Mouse (Mus musculus): Measurements from ENCODE around the gene Tie1. TPM values are rescaled to one million over a fixed set of nuclear protein-coding genes. Genes with fewer than 3 reads are reported as not detected.

Gene Tie1
- polyA plus RNA-seq (2015; fragmentation: Nextera tagmentation; extraction: Ambion mirVana) = 12.3 and 14.0 TPM in 2 replicates

- H3K36me3 ChIP-seq = no peaks in the 10 kb centered on the region
- 83% methylated on average over 7 of the region's 8 CpGs for WGBS
- no peaks in the 10 kb centered on the region for H3K27me3 ChIP-seq
- H3K9me3 ChIP-seq = no peaks in the 10 kb centered on the region
- H3K4me2 ChIP-seq (replicated peaks) = no peak within 1 kb of the TSS
- ATAC-seq (replicated peaks) = no peak
- no peak within 1 kb of the TSS for H3K9ac ChIP-seq (replicated peaks)
- H3K27ac ChIP-seq (replicated peaks) = no peak within 1 kb of the TSS
- H3K4me3 ChIP-seq = no peak within 1 kb of the TSS
- no peaks in the 10 kb centered on the region for H3K4me1 ChIP-seq
Observed at GRCm38 (mm10) chr4:118489717-118490132, at the start of gene Tie1. TSS of gene Tie1 (minus strand) at chr4:118490061.

- no peak for ATAC-seq (replicated peaks)
- H3K4me2 ChIP-seq (replicated peaks) = no peak overlapping the region
- H3K9me3 ChIP-seq = no peaks in the 10 kb centered on the region
- H3K27ac ChIP-seq (replicated peaks) = no peak overlapping the region
- H3K36me3 ChIP-seq = no peaks in the 10 kb centered on the region
- no peak overlapping the region for H3K4me3 ChIP-seq
- H3K4me1 ChIP-seq = no peaks in the 10 kb centered on the region
- H3K27me3 ChIP-seq = no peaks in the 10 kb centered on the region
- H3K9ac ChIP-seq (replicated peaks) = no peak overlapping the region
- 45% methylated on average over 6 of the region's 6 CpGs for WGBS
Observed at GRCm38 (mm10) chr4:118537801-118538200, 47.9 kb upstream of the Tie1 start.

DNA sequence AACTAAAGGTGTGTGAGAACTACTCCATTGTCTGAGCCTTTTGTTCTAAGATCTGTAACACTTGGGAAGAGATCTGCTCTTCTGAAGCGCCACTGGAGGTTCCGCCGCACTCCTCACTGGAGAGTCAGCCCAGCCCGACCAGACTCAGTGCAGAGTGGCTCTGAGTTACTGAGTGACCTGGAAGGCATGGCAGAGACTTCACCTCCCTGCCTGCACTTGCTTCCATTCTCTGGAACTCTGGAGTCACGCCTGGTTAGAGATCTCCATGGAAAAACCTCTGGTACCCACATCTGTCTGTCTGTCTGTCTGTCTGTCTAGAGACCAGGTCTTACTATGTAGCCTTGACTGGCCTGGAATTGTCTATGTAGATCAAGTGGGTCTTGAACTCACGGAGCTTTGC is 45.7 kb upstream of the Tie1 start:
- H3K9me3 ChIP-seq = no peaks in the 10 kb centered on the region
- ATAC-seq (replicated peaks) = no peak
- 79% methylated on average over 6 of the region's 6 CpGs for WGBS

DNA sequence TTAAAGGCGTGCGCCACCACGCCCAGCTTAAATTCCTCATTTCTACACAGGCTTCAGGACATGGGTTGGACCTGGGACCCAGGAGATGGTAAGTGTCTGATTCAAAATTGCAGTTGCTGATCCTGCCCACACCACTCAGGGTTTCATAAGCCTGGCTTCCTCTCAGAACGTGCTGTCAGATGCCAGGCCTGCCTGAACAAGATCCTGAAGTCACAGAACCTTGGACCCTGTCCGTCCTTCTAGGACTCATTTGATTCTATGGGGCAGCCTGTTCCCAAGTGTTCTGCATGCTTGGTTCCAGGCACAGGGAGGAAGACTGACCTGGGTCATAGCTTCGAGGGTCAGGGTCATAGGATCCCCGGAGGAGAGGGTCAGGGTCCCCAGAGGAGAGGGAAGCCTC is 43.7 kb upstream of the Tie1 start:
- WGBS = 91% methylated on average over 7 of the region's 7 CpGs
- Histone ChIP-seq H3K36me3 (no peaks in the 10 kb centered on the region), H3K27me3 (no peaks in the 10 kb centered on the region), H3K4me3 (no peak overlapping the region), H3K4me2 (replicated peaks) (no peak overlapping the region), H3K9me3 (no peaks in the 10 kb centered on the region), H3K9ac (replicated peaks) (no peak overlapping the region), H3K27ac (replicated peaks) (no peak overlapping the region), H3K4me1 (no peaks in the 10 kb centered on the region)
- no peak for ATAC-seq (replicated peaks)

More for the DNA sequence above, 45.7 kb upstream of the Tie1 start:
- Histone ChIP-seq H3K27me3 (no peaks in the 10 kb centered on the region), H3K36me3 (no peaks in the 10 kb centered on the region), H3K4me2 (replicated peaks) (no peak overlapping the region), H3K27ac (replicated peaks) (no peak overlapping the region), H3K4me1 (no peaks in the 10 kb centered on the region), H3K4me3 (no peak overlapping the region), H3K9ac (replicated peaks) (no peak overlapping the region)

DNA sequence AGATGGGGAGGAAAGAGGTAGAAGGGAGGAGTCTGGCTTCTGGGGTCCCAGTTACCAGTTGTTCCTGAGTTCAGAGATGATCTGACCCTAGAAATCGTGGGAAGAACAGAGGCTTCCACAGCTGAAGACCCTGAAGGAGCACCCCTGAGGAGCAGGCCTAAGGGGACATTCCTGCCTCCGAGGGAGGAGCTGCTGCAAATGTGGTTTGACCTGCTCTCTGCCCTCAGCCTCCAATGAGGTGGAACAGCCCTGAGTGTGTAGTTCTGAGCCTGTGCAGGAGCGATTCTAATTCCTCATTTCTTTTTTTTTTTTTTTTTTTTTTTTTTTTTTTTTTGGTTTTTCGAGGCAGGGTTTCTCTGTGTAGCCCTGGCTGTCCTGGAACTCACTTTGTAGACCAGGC is 43.3 kb upstream of the Tie1 start:
- H3K9me3 ChIP-seq = no peaks in the 10 kb centered on the region
- H3K4me1 ChIP-seq = no peaks in the 10 kb centered on the region
- no peaks in the 10 kb centered on the region for H3K27me3 ChIP-seq
- no peak overlapping the region for H3K4me2 ChIP-seq (replicated peaks)
- no peak for ATAC-seq (replicated peaks)
- H3K4me3 ChIP-seq = no peak overlapping the region
- 71% methylated on average over 3 of the region's 4 CpGs for WGBS
- H3K9ac ChIP-seq (replicated peaks) = no peak overlapping the region
- H3K27ac ChIP-seq (replicated peaks) = no peak overlapping the region
- H3K36me3 ChIP-seq = no peaks in the 10 kb centered on the region

- Histone ChIP-seq H3K9me3 (no peaks in the 10 kb centered on the region), H3K9ac (replicated peaks) (no peak overlapping the region)
- 80% methylated on average over 5 of the region's 5 CpGs for WGBS
Observed at GRCm38 (mm10) chr4:118532663-118533062, 42.8 kb upstream of the Tie1 start.

DNA sequence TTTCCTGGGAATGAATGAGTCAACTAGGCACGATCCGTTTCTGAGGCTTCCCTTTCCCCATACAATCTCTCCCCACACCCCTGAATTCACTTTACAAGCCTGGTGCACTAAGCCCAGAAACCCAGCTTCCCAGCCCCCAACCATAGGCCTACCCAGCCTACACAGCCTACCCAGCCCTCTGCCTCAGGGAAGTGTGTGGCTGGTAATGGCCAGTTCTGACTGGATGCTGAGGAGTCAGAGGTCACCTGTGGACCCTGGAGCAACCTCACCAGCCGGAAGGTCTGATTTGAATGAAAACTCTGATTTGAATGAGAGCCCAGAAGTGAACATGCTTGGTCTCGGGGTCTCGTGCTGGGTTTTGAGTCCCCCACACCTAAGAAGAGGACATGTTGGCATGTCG is 37.9 kb upstream of the Tie1 start:
- Histone ChIP-seq H3K27me3 (no peaks in the 10 kb centered on the region), H3K36me3 (no peaks in the 10 kb centered on the region), H3K27ac (replicated peaks) (no peak overlapping the region), H3K4me2 (replicated peaks) (no peak overlapping the region), H3K4me1 (no peaks in the 10 kb centered on the region), H3K9ac (replicated peaks) (no peak overlapping the region), H3K9me3 (no peaks in the 10 kb centered on the region), H3K4me3 (no peak overlapping the region)
- 80% methylated on average over 6 of the region's 6 CpGs for WGBS
- ATAC-seq (replicated peaks) = no peak

More at GRCm38 (mm10) chr4:118532663-118533062, 42.8 kb upstream of the Tie1 start:
- Histone ChIP-seq H3K4me3 (no peak overlapping the region), H3K4me1 (no peaks in the 10 kb centered on the region), H3K4me2 (replicated peaks) (no peak overlapping the region), H3K36me3 (no peaks in the 10 kb centered on the region), H3K27me3 (no peaks in the 10 kb centered on the region), H3K27ac (replicated peaks) (no peak overlapping the region)
- ATAC-seq (replicated peaks) = no peak

DNA sequence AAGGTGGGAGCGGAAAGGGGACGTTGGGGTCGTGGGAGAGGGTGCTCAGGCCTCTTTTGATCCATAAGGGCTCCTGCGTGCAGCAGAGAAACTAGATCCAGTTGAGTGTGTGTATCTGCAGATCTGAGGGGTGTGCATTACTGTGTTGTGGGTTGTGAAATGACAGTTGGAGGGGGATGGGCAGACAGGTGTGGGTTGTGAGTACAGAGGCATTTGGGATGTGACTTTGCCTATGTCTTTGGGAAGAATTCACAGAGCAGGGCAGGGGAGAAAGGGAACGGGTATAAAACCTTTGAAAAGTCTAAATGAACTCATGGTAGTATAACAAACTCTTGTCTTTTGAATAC is 37.4 kb upstream of the Tie1 start:
- WGBS = 41% methylated on average over 5 of the region's 5 CpGs
- Histone ChIP-seq H3K9ac (replicated peaks) (no peak overlapping the region), H3K4me1 (no peaks in the 10 kb centered on the region), H3K9me3 (no peaks in the 10 kb centered on the region), H3K27ac (replicated peaks) (no peak overlapping the region), H3K27me3 (no peaks in the 10 kb centered on the region), H3K36me3 (no peaks in the 10 kb centered on the region), H3K4me2 (replicated peaks) (no peak overlapping the region), H3K4me3 (no peak overlapping the region)
- no peak for ATAC-seq (replicated peaks)

- H3K27ac ChIP-seq (replicated peaks) = no peak within 1 kb of the TSS
- H3K36me3 ChIP-seq = no peaks in the 10 kb centered on the region
- no peaks in the 10 kb centered on the region for H3K9me3 ChIP-seq
- no peaks in the 10 kb centered on the region for H3K27me3 ChIP-seq
- H3K9ac ChIP-seq (replicated peaks) = no peak within 1 kb of the TSS
- WGBS = 32% methylated on average over 17 of the region's 17 CpGs
- ATAC-seq (replicated peaks) = no peak
- H3K4me1 ChIP-seq = no peaks in the 10 kb centered on the region
- H3K4me3 ChIP-seq = no peak within 1 kb of the TSS
- H3K4me2 ChIP-seq (replicated peaks) = no peak within 1 kb of the TSS
Observed at GRCm38 (mm10) chr4:118526408-118527334, 36.8 kb upstream of the Tie1 start, which contains the start of gene 2610528J11Rik. TSS of gene 2610528J11Rik (plus strand) at chr4:118526999.

GRCm38 (mm10) chr4:118525779-118526178 is 35.9 kb upstream of the Tie1 start:
- H3K27me3 ChIP-seq = no peaks in the 10 kb centered on the region
- H3K9me3 ChIP-seq = no peaks in the 10 kb centered on the region
- no peak overlapping the region for H3K4me3 ChIP-seq
- no peak overlapping the region for H3K9ac ChIP-seq (replicated peaks)
- WGBS = 71% methylated on average over 3 of the region's 3 CpGs
- ATAC-seq (replicated peaks) = no peak
- H3K27ac ChIP-seq (replicated peaks) = no peak overlapping the region
- no peaks in the 10 kb centered on the region for H3K4me1 ChIP-seq
- no peak overlapping the region for H3K4me2 ChIP-seq (replicated peaks)
- H3K36me3 ChIP-seq = no peaks in the 10 kb centered on the region

DNA sequence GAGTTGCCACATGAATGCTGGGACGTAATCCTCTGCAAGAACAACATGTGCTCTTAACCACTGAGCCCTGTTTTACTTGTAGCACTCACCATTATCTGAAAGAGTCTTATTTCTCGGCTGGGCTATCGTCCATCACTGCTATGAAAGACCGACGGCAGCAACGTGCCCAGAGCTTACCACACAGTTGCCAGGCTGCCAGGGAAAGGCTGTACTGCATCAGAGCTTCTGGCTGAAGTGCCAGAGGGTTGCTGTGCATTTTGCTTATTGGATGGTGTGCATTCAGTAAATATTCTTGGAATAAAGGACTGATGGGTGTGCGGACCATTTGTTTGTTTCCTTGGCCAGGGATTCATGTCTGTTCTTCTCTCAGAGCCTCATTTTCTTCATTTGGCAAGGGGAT is 34.1 kb upstream of the Tie1 start:
- 0 out of 2 replicates have a peak, but pooled peaks have one; percentile 38 for ATAC-seq (replicated peaks)
- Histone ChIP-seq H3K4me2 (replicated peaks) (no peak overlapping the region), H3K36me3 (no peaks in the 10 kb centered on the region), H3K27me3 (no peaks in the 10 kb centered on the region), H3K27ac (replicated peaks) (no peak overlapping the region), H3K4me3 (no peak overlapping the region), H3K9me3 (no peaks in the 10 kb centered on the region), H3K4me1 (no peaks in the 10 kb centered on the region), H3K9ac (replicated peaks) (no peak overlapping the region)
- 62% methylated on average over 7 of the region's 7 CpGs for whole genome bisulfite sequencing

GRCm38 (mm10) chr4:118522248-118522647 is 32.4 kb upstream of the Tie1 start:
- H3K4me1 ChIP-seq = no peaks in the 10 kb centered on the region

More at GRCm38 (mm10) chr4:118522248-118522647, 32.4 kb upstream of the Tie1 start:
- Histone ChIP-seq H3K4me3 (no peak overlapping the region), H3K9ac (replicated peaks) (no peak overlapping the region), H3K4me2 (replicated peaks) (no peak overlapping the region), H3K27me3 (no peaks in the 10 kb centered on the region), H3K36me3 (no peaks in the 10 kb centered on the region), H3K9me3 (no peaks in the 10 kb centered on the region), H3K27ac (replicated peaks) (no peak overlapping the region)
- no peak for ATAC-seq (replicated peaks)
- 90% methylated on average over 7 of the region's 7 CpGs for WGBS
